Mouse (Mus musculus): ENCODE data around the gene Rfwd3.
"Not testable (repeated sequence)": the region's sequence is repeated elsewhere in the genome, so short reads cannot be mapped to it uniquely, and the experiment has no call there.

Gene Rfwd3

GRCm38 (mm10) chr8:111299821-111300568, at the start of gene Rfwd3:
Gene Rfwd3, minus strand, starts transcription at chr8:111300222.
- DNase-seq = peak; percentile 98

- peak; percentile 65 to 89 for DNase-seq
These were observed 43.2 kb upstream of the Rfwd3 start for GRCm38 (mm10) chr8:111343225-111343624.

GRCm38 (mm10) chr8:111340186-111340585, 40.2 kb upstream of the Rfwd3 start:
- DNase-seq = no peak

- DNase-seq = no peak
These were observed 38.6 kb upstream of the Rfwd3 start for GRCm38 (mm10) chr8:111338370-111339208.

GRCm38 (mm10) chr8:111337890-111338347, 37.9 kb upstream of the Rfwd3 start, which contains the start of gene Mlkl:
Gene Mlkl, minus strand, starts transcription at chr8:111338177.
- DNase-seq = peak; percentile 31 to 55

DNA sequence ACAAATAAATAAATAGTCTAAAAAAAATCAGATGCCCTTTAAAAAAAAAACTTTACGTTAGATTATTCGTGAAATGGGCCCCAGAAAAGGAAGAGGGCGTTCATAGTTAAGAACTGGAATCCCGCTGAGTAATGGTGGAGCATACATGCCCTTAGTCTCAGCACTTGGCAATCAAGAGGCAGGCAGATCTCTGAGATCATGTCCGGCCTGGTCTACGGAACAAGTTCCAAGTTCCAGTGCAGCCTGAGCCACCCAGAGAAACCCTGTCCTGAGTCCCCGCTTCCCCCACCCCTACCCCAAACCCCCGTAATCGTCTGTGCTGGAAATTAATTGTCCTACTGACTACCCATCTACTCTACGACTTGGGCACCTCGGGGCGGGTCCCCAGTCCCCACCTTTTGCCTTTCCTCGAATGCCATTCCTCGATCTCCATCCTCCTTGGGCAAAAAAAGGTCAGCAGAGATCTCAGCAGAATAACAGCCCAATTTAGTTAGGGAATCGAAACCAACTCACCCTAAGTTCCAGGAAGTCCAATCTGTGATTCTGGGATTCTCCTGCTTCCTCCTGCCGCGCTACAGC, 37.4 kb upstream of the Rfwd3 start:
- no peak for DNase-seq

GRCm38 (mm10) chr8:111336692-111337091, 36.7 kb upstream of the Rfwd3 start:
- DNase-seq = no peak

DNA sequence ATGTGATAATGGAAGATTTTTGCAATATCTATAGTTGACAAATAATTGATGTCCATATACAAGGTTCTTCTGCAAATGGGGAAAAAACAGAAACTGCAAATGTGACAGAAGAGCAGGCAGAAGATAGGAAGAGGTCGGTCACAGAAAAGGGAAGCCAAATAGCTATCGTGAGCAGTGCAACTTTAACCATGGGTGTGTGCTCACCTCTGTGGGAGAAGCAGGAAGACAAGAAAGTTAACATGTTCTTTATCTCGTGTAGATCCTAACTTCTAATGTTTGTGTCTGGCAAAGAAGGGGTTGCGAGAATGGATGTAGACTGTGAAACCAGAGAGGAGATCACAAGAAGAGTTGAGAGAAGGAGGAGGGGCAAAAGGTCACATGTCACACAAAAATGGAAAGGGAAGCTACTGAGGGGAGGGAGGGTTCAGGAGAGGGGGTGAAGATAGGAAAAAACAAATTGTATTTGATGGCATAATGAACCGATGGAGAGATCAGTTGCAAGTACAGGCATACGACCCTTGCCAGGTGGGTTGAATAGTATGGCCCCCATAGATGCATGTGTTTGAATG, 25.3 kb upstream of the Rfwd3 start:
- no peak for DNase-seq

DNA sequence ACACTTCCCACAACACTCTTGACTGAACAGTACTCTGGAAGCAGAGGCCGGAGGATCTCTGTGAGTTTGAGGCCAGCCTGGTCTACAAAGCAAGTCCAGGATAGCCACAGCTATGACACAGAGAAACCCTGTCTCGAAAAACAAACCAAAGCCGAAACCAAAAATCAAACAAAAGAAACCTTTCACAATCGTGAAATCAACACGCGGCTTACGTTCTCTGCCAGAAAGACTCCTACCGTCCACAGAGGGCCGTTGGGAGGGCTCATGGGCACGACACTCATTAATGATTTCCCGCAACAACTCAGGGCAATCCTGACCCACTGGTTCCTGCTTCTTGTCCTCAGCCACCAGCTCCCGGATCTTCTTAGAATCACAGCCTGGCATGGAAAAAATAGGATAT, 14.7 kb upstream of the Rfwd3 start:
- no peak for DNase-seq

DNA sequence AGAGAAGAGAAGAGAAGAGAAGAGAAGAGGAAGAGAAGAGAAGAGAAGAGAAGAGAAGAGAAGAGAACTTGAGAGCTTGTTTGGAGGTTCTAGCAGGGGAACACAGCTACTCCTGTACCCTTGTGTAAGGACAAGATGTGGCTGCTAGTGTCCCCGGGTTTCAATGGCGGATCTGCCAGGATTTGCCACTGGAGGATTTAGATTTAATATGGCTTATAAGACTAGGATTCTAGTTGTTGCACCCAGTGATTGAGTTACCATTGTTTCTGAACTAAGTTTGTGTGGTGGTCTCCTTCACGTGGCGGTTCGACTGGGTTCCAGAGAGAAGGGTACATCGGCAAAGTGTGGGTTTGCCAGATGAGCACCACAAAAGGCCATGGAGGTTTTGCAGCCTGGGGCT, 13.9 kb upstream of the Rfwd3 start:
- DNase-seq = not testable (repeated sequence)

- no peak for DNase-seq
These were observed 12.7 kb upstream of the Rfwd3 start for GRCm38 (mm10) chr8:111312758-111313162.

GRCm38 (mm10) chr8:111310006-111310405, 10.0 kb upstream of the Rfwd3 start:
- DNase-seq = not testable (repeated sequence)

- DNase-seq = no peak
These were observed 5.2 kb upstream of the Rfwd3 start for GRCm38 (mm10) chr8:111305031-111305730.

GRCm38 (mm10) chr8:111304359-111304758, 4.3 kb upstream of the Rfwd3 start:
- DNase-seq = no peak

DNA sequence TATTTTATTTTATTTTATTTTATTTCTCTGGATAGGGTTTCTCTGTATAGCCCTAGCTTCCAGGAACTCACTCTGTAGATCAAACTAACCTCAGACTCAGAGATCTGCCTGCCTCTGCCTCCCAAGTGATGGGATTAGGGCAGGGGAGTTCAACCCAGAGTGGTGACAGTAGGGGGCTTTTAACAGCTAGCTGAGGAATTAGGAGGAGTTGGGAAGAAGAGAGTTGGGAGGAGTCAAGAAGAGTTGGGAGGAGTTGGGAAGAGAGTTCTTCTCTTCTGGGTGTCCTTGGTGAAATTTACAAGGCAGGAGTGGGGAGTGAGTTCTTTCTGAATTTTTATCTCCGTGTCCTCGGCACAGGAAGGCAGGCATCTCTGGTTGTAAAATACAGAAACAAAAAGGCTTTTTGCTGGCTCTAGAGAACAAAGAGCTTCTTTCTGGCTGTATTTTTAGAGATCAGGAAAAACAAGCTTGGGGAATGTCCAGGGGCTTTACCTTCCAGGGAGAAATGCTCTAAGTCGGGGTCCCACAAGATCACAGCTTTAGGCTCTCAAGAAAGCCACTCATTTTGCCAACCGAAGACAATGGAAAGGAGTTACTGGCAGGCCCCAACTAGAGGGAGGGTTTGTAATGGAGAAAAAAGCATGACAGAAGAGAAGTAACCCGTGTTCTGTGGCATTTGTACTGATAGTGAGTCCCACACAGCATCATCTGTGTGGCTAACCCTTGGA, 3.2 kb upstream of the Rfwd3 start:
- not testable (repeated sequence) for DNase-seq

DNA sequence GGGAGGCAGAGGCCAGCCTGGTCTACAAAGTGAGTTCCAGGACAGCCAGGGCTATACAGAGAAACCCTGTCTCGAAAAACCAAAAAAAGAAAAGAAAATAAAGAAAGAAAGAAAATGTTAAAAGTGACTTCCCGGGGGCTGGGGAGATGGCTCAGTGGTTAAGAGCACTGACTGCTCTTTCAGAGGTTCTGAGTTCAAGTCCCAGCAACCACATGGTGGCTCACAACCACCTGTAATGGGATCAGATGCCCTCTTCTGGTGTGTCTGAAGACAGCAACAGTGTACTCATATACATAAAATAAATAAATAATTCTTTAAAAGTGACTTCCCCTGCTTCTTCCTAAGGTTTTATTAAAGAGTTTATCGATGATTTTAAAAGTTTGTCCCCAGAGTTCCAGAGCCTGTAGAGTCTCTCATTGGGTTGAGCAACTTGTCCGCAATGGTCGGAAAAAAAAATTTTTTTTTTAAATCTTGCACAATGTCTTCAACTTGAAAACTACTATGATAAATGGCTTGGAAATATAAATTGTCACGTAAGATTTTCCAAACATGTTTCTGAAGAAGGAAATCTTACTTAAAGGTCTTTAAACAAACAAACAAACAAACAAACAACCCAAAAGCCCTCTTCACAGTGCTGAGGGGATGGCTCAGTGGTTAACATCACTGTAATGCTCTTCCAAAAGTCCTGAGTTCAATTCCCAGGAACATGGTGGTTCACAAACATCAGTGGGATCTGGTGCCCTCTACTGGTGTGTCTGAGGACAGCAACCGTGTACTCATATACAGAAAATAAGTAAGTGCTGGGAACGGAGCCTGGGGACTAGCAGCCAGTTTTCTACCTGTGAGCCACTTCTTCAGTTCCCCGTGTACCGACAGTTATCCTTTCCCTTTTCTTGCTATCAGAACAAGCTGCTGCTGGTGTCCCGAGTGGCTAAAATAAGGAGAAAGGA, 850 bp upstream of the Rfwd3 start:
- peak in 1 of 2 experiments; percentile 24 for DNase-seq

DNA sequence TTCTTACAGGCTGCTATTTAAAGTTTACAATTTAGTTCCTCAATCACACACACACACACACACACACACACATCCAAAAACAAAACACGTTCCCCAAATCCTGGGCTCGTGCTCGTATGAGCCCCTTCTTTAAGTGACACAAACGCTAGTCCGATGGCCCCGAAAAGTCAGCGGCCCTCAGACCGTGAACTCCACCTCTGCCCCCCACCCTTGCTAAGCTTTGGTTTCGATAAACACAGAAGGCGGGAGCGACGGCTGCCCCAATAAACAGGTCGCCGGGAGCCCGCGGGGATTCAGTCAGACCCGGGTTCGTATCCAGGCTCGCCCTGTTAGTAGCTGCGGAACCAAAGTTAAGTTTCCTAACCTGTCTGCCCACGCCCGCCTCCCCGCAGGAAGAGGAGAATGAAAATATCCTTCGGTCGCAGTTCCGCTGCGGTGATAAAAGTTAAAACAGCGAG, 630 bp downstream of the Rfwd3 start:
- peak; percentile 39 to 55 for DNase-seq

GRCm38 (mm10) chr8:111298011-111298410, 2.0 kb downstream of the Rfwd3 start:
- no peak for DNase-seq

DNA sequence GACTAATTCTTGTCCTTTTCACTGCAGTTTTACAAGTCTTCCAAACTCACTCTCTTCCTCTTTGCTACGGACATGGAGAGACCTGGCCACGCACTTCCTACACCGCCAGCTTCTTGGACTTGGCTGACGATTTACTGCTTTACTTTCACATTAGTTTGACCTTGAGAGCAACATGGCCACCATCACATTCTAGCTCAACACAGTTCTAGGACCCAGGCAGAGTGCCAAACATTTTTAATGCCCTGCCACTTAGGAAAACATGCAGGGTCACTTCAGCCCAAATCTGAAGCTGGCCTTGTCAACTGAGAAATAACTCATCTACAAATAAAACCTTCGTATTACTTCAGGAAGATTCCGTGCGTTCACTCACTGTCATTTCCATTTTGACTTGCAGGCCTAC, 8.3 kb downstream of the Rfwd3 start:
- DNase-seq = peak; percentile 43 to 68

GRCm38 (mm10) chr8:111290586-111290985, 9.4 kb downstream of the Rfwd3 start:
- no peak for DNase-seq
